Mouse (Mus musculus) adrenal gland, postnatal 0 days (tissue): Measurements from ENCODE around the gene Tmem189. TPM values are rescaled to one million over a fixed set of nuclear protein-coding genes. Genes with fewer than 3 reads are reported as not detected.

Experiments used
- microRNA-seq: library from miRNA; unstranded; fragments of <30 nt; microRNA quantifications from one replicate; pipeline ENCODE4, GENCODE M21; 2016; ENCODE audit warnings: borderline replicate concordance; ENCODE audit not compliant: insufficient number of aligned reads
- polyA plus RNA-seq: library from polyadenylated mRNA; unstranded; fragments of >200 nt; fragmentation: Nextera tagmentation; extraction: Ambion mirVana; gene quantifications from 2 replicates; pipeline ENCODE4 v1.2.1, GENCODE M21; 2015

Tmem189 gene
- 29.0 and 33.5 TPM in 2 replicates for polyA plus RNA-seq

DNA sequence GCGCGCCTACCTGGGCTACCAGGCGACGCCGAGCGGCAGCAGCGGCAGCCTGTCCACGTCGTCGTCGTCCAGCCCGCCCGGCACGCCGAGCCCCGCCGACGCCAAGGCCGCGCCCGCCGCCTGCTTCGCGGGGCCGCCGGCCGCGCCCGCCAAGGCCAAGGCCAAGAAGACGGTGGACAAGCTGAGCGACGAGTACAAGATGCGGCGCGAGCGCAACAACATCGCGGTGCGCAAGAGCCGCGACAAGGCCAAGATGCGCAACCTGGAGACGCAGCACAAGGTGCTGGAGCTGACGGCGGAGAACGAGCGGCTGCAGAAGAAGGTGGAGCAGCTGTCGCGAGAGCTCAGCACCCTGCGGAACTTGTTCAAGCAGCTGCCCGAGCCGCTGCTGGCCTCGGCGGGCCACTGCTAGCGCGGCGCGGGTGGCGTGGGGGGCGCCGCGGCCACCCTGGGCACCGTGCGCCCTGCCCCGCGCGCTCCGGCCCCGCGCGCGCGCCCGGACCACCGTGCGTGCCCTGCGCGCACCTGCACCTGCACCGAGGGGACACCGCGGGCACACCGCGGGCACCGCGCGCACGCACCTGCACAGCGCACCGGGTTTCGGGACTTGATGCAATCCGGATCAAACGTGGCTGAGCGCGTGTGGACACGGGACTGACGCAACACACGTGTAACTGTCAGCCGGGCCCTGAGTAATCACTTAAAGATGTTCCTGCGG is at the start of gene Tmem189:
Tmem189 (minus strand) TSS at position 322 of the 718 bp plus-strand sequence.

DNA sequence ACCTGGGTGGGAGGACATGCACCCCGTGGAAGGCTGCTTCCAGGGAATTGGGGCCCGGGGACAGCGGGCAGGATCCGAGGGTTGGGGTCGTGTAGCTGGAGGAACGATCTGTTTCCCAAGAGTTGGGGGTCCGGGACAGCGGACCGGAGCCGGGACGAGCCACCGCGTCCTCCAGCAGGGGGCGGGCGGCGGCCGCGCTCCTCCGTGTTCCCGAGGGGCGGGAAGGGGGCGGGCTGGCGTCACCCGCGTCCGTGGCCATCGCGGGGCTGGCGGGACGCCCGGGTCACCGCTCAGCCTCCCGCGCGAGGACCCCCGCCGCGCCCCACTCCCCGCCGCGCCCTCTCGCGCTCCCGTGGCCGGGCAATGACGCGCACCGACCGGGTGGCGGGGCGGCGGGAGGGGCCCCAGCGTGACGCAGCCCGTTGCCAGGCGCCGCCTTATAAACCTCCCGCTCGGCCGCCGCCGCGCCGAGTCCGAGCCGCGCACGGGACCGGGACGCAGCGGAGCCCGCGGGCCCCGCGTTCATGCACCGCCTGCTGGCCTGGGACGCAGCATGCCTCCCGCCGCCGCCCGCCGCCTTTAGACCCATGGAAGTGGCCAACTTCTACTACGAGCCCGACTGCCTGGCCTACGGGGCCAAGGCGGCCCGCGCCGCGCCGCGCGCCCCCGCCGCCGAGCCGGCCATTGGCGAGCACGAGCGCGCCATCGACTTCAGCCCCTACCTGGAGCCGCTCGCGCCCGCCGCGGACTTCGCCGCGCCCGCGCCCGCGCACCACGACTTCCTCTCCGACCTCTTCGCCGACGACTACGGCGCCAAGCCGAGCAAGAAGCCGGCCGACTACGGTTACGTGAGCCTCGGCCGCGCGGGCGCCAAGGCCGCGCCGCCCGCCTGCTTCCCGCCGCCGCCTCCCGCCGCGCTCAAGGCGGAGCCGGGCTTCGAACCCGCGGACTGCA is 847 bp downstream of the Tmem189 start, which contains the start of gene Cebpb:
Cebpb (plus strand) TSS at position 418 of the 954 bp plus-strand sequence.

DNA sequence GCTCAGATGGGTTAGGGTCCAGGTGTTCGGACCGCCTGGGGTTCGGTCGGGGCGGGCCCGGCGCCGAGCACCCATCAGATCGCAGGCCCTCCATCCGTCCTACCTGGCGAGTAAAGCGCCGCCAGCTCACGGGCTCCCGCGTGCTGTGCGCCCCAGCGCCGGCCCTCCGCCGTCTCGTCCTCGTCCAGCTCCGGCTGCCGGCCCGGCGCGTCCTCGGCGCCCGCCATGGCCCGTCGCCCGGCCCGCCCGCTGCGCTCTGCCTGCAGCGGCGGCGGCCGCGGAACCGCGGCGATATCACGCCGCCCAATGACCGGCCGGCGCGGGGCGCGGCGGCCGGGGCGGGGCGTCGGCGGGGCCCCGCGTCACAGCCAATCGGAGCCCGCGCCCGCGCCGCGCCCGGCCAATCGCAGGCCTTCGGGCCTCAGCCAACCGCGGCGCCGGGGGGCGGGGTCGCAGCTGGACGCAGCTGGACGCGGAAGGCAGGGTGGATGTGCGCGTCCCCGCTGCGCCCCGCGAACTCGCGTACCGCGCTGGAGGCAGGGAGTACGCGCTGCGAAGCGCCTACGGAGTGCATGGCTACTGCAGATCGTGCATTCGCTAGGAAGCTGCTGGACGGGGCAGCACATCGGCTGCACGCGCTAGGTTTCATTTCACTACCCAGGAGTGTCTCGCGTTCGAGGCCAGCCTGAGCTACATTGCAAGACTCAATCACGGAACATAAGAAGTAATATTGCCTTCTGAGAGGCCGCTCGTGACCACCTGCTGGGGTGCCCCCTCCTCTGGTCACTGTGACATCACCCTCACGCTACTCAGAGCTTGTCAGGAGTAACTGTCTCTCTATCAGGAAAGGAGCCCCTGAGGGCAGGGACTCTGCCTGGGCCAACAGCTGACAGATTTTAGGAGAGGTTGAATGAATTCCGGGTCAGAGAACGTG is 28.1 kb downstream of the Tmem189 start, which contains the start of gene Gm20431:
Gm20431 (minus strand) TSS at position 227 of the 934 bp plus-strand sequence.

DNA sequence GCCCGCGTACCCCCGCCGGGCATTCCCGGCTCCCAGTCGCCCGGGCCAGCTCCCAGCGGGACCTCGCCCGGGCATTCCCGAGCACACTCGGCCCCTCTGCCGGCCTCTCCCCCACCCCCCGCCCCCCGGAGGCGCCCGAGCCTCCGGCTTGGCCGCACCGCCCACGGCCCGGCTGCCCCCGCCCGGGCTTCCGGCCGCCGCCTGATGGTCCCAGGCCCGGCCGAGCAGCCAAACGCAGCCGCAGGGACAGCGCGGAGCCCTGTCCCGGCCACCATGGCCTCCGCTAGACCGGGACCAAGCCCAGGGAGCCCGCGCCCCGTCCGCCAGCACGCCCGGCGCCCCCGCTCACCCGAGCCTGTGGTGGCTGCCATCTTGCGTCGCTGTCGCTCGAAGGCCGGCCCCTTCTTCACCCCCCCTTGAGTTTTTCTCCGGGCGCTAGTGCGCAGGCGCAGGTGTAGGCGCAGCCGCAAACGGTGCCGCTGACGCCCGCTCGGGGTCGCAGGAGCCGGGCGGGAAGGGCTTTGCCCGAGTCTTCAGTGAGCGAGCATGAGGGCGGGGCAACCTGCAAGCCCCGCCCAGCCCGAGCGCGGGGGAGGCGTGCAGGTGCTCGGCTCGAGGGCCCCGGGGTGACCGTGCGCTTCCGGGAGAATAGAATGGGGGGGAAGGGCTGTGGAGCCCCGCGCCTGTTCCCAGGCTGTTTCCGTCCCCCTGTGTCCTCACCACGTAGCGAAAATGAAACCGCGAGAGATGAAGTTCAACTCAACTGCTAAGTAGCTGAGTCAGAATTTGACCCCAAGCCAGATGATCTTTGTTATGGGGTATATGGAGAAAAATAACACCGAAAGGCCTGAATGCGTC is 57.8 kb downstream of the Tmem189 start, which contains the start of gene Ube2v1:
Ube2v1 (minus strand) TSS at position 505 of the 858 bp plus-strand sequence.

Small RNA genes within 50 kb of the gene (microRNA-seq; reads per million reads assigned to microRNA genes)
- gene Gm22355 = not detected

Other genes with a start within 250 kb of the Tmem189 start
- gene Rnf114, start 197.2 kb downstream of the Tmem189 start, polyA plus RNA-seq = 55.5 and 62.7 TPM in 2 replicates
- gene Spata2, start 196.9 kb downstream of the Tmem189 start, polyA plus RNA-seq = 8.8 and 13.6 TPM in 2 replicates
- gene Snai1, start 151.6 kb downstream of the Tmem189 start, polyA plus RNA-seq = 19.3 and 19.9 TPM in 2 replicates
- gene Ube2v1, start 57.7 kb downstream of the Tmem189 start, polyA plus RNA-seq = 183 and 240 TPM in 2 replicates
- 2.8 TPM in 1 of 2 replicates, not detected in the other for gene Gm20431, start 28.3 kb downstream of the Tmem189 start, polyA plus RNA-seq
- gene Cebpb, start 907 bp downstream of the Tmem189 start, polyA plus RNA-seq = 109 and 222 TPM in 2 replicates
- 39.0 and 54.0 TPM in 2 replicates for gene Ptpn1, start 242.2 kb upstream of the Tmem189 start, polyA plus RNA-seq